Mouse (Mus musculus) erythroblast, adult 5-6 weeks (primary cell): ENCODE data around the gene Slc4a1. TPM values are rescaled to one million over a fixed set of nuclear protein-coding genes. Genes with fewer than 3 reads are reported as not detected.
A peak's percentile ranks its signal among the peaks of the same experiment; 100 is the strongest.

Experiments
- ATAC-seq: replicated peaks from 2 replicates; pipeline ENCODE4 v1.8.0; 2016; ENCODE audit warnings: moderate number of reproducible peaks, mild to moderate bottlenecking, moderate TSS enrichment, inconsistent platforms; ENCODE audit not compliant: poor library complexity, low FRiP score, severe bottlenecking
- total RNA-seq, 2 experiments: library from RNA; stranded (forward) in 1 of 2; stranded (reverse) in 1 of 2; fragments of 150-400 nt in 1 of 2; fragments of 200-764, 138-1000 nt in 1 of 2; gene quantifications; 2 replicates each; pipeline versions ENCODE4 v1.2.3 to v1.2.4; 2015 to 2017; ENCODE audit warnings: low replicate concordance in 2 of 2

The Slc4a1 gene
- total RNA-seq, 2 experiments from 2014 or later: 4,977 to 6,454 TPM

GRCm38 (mm10) chr11:102356190-102356589 is 9.8 kb downstream of the Slc4a1 start:
- ATAC-seq: no peak

GRCm38 (mm10) chr11:102355501-102355900 is 10.5 kb downstream of the Slc4a1 start:
- 0 out of 2 replicates have a peak, but pooled peaks have one; percentile 0 for ATAC-seq

- no peak for ATAC-seq
Observed at GRCm38 (mm10) chr11:102353021-102353431, 13.0 kb downstream of the Slc4a1 start.

- ATAC-seq: no peak
Observed at GRCm38 (mm10) chr11:102352378-102352777, 13.6 kb downstream of the Slc4a1 start.

GRCm38 (mm10) chr11:102350981-102351523 is 15.0 kb downstream of the Slc4a1 start:
- ATAC-seq: no peak

GRCm38 (mm10) chr11:102350416-102350815 is 15.6 kb downstream of the Slc4a1 start:
- no peak for ATAC-seq

GRCm38 (mm10) chr11:102349189-102349954 is 16.6 kb downstream of the Slc4a1 start:
- peak; percentile 8 for ATAC-seq

- ATAC-seq: peak; percentile 20
Observed at GRCm38 (mm10) chr11:102348771-102349170, 17.2 kb downstream of the Slc4a1 start.

- ATAC-seq: peak; percentile 41
Observed at GRCm38 (mm10) chr11:102348101-102348585, 17.9 kb downstream of the Slc4a1 start.

GRCm38 (mm10) chr11:102347683-102348082 is 18.3 kb downstream of the Slc4a1 start:
- ATAC-seq: peak; percentile 15

- ATAC-seq: no peak
Observed at GRCm38 (mm10) chr11:102346926-102347325, 19.1 kb downstream of the Slc4a1 start.

- ATAC-seq: no peak
Observed at GRCm38 (mm10) chr11:102344458-102344857, 21.5 kb downstream of the Slc4a1 start.

GRCm38 (mm10) chr11:102342742-102343141 is 23.3 kb downstream of the Slc4a1 start:
- no peak for ATAC-seq

GRCm38 (mm10) chr11:102341101-102341500 is 24.9 kb downstream of the Slc4a1 start:
- no peak for ATAC-seq

- ATAC-seq: 0 out of 2 replicates have a peak, but pooled peaks have one; percentile 37
Observed at GRCm38 (mm10) chr11:102339624-102340023, 26.4 kb downstream of the Slc4a1 start.

GRCm38 (mm10) chr11:102339195-102339594 is 26.8 kb downstream of the Slc4a1 start:
- ATAC-seq: no peak

GRCm38 (mm10) chr11:102338561-102338960 is 27.4 kb downstream of the Slc4a1 start:
- no peak for ATAC-seq

- no peak for ATAC-seq
Observed at GRCm38 (mm10) chr11:102337921-102338320, 28.1 kb downstream of the Slc4a1 start.

- ATAC-seq: no peak
Observed at GRCm38 (mm10) chr11:102336191-102336590, 29.8 kb downstream of the Slc4a1 start.

- ATAC-seq: no peak
Observed at GRCm38 (mm10) chr11:102334973-102335700, 30.9 kb downstream of the Slc4a1 start.
